Mouse (Mus musculus) adrenal gland, adult (tissue): ENCODE measurements at regions not wholly inside any gene's neighbourhood (a gene's known extent, or its start where the extent isn't known, plus 50 kb on each side); places are given as distances from the start of the nearest gene placed in this dataset.

Experiments
- DNase-seq, 2 experiments: peaks; one replicate each; pipeline ENCODE4 v3.0.0; 2022 to 2023; ENCODE audit warnings: low spot score in 1 of 2; ENCODE audit not compliant: inconsistent age in 2 of 2

DNA sequence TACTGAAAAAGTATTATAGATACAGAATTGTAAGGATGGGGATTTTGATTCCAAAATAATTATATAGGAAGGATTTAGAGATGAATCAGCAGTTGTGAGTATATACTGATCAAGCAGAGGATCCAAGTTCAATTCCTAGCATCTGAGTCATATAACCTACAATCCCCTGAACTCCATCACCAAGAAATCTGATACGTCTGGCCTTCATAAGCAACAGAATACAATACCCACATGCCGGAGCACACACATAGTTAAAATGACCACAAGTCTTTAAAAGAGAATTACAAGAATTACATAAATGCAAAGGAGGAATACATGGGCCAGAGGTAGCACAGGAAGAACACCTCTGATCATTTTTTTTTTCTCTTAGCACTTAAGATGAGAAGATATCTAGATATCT is 847.7 kb downstream of the D3Ertd751e start:
- DNase-seq = no peak

DNA sequence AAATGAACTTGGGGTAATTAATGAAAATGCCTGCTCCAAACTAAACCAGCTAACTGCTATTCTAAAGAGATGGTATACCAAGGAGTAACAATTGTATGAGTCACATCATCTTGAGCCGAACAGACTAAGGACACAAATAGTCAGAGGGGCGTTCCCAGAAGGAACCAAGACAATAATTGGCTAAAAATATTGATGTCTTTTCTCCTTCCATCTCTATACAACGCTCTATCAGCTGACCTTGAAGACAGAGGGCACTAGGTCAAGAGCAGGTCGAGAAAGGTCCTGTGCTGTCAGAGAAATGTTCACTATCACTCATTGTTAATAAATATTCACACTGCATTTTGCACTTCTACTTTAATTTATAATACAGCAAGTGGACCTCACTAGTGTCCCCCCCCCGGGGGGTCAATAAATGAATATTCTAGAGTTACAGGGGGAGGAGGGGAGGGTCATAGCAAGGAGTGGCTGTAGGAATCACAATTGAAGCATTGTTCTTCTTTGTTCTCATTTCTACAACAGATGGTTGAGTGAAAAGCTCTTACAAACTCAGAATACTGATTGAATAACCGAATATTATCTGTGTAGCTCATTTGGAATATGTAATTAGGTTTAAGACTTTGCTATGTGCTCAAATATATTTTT is 851.5 kb downstream of the D3Ertd751e start:
- DNase-seq = no peak

DNA sequence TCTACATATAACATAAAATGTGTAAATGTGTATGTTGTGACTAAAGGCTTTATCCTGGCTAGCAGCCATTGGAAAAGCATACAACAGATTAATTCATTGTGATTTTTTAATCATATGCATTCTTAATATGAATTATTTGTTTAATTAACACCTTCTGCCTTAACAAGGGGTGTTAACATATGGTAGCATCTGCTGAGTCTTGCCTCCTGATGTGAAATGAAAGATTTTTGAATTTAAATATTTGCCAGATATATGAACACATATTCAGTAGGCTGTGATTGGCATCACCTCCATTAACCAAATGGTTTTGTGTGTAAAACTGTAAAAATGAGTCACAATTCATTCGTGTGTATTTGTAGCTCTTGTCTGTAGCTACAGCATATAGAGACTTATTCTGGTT is 854.3 kb downstream of the D3Ertd751e start:
- DNase-seq = no peak
